Mouse (Mus musculus) intestine, embryonic 16.5 days (tissue): ENCODE results near the gene Gpr153. TPM values are rescaled to one million over a fixed set of nuclear protein-coding genes. Genes with fewer than 3 reads are reported as not detected.

Experiments used
- ATAC-seq: fragments of 200-750 bp; cut with Nextera tagmentation; 2 replicates; pipeline ENCODE4 v1.8.0; 2017; ENCODE audit warnings: moderate TSS enrichment, moderate library complexity
- H3K27ac ChIP-seq: fragments of 300-500 bp; sonication (generic); 2 replicates; pipeline ENCODE4 v1.5.1; 2014; ENCODE audit warnings: mild to moderate bottlenecking, low read length
- H3K27me3 ChIP-seq: fragments of 300-500 bp; sonication (generic); replicated peaks from 2 replicates; pipeline ENCODE4 v1.6.1; 2014; ENCODE audit warnings: low read length, control low read depth, mixed read lengths; ENCODE audit not compliant: control insufficient read depth, insufficient read depth
- H3K36me3 ChIP-seq: fragments of 300-500 bp; sonication (generic); 2 replicates; pipeline ENCODE4 v1.6.1; 2014; ENCODE audit warnings: low read length, control low read depth; ENCODE audit not compliant: control insufficient read depth, insufficient read depth
- H3K4me1 ChIP-seq: fragments of 300-500 bp; sonication (generic); 2 replicates; pipeline ENCODE4 v1.6.1; 2014; ENCODE audit warnings: low read length, control low read depth, mixed read lengths; ENCODE audit not compliant: control insufficient read depth, insufficient read depth
- H3K4me2 ChIP-seq: fragments of 300-500 bp; sonication (generic); 2 replicates; pipeline ENCODE4 v1.6.1; 2014; ENCODE audit warnings: low read depth, low read length, control low read depth
- H3K4me3 ChIP-seq: fragments of 300-500 bp; sonication (generic); 2 replicates; pipeline ENCODE4 v1.5.1; 2014; ENCODE audit warnings: mild to moderate bottlenecking, low read length
- H3K9ac ChIP-seq: fragments of 300-500 bp; sonication (generic); 2 replicates; pipeline ENCODE4 v1.6.1; 2014; ENCODE audit warnings: low read depth, low read length
- H3K9me3 ChIP-seq: fragments of 300-500 bp; sonication (generic); 2 replicates; pipeline ENCODE4 v1.6.1; 2016; ENCODE audit warnings: low read length, control low read depth; ENCODE audit not compliant: control insufficient read depth
- WGBS: fragments of 180-500 bp; shearing (Covaris S2); extraction: QIAGEN DNeasy Blood & Tissue Kit; methylation state at CpG from one replicate; pipeline ENCODE4 v1.1.7; 2014; 5-methylcytosine and 5-hydroxymethylcytosine counted together
- polyA plus RNA-seq: library from polyadenylated mRNA; unstranded; fragments of >200 nt; fragmentation: Nextera tagmentation; extraction: Ambion mirVana; gene quantifications from 2 replicates; pipeline ENCODE4 v1.2.1, GENCODE M21; 2015

Gpr153 gene
- polyA plus RNA-seq, 1 experiment from 2014 or later: 3.4 TPM

- 4% methylated on average over 26 of the region's 26 CpGs for WGBS
- Histone ChIP-seq H3K9me3 (no peaks in the 10 kb centered on the region), H3K9ac (peak within 1 kb of the TSS; percentile 50), H3K4me3 (peak within 1 kb of the TSS; percentile 33), H3K27me3 (peaks cover 37% of the 10 kb centered on the region), H3K4me2 (peak within 1 kb of the TSS; percentile 50), H3K36me3 (no peaks in the 10 kb centered on the region), H3K4me1 (peaks cover 12% of the 10 kb centered on the region), H3K27ac (no peak within 1 kb of the TSS)
- peak; percentile 21; the same call in 1 of the 2 replicates for ATAC-seq
These were observed 44.6 kb downstream of the Gpr153 start, which contains the start of gene Rnf207 for GRCm38 (mm10) chr4:152318517-152319234. TSS of gene Rnf207 (minus strand) at chr4:152318993.

GRCm38 (mm10) chr4:152321464-152321863 lies 47.4 kb downstream of the Gpr153 start:
- H3K9me3 ChIP-seq: no peaks in the 10 kb centered on the region
- H3K4me1 ChIP-seq: peaks cover 7% of the 10 kb centered on the region
- no peaks in the 10 kb centered on the region for H3K36me3 ChIP-seq
- no peak overlapping the region for H3K27ac ChIP-seq
- H3K27me3 ChIP-seq: peaks cover 12% of the 10 kb centered on the region; the same call in 1 of the 2 replicates
- no peak for ATAC-seq
- H3K9ac ChIP-seq: no peak overlapping the region
- 48% methylated on average over 5 of the region's 5 CpGs for WGBS
- no peak overlapping the region for H3K4me3 ChIP-seq
- H3K4me2 ChIP-seq: no peak overlapping the region

- H3K9ac ChIP-seq: peak overlapping the region; percentile 59
- H3K9me3 ChIP-seq: no peaks in the 10 kb centered on the region
- H3K36me3 ChIP-seq: peaks cover 11% of the 10 kb centered on the region
- no peak overlapping the region for H3K27ac ChIP-seq
- peak; percentile 58 for ATAC-seq
- WGBS: 52% methylated on average over 16 of the region's 16 CpGs
- no peaks in the 10 kb centered on the region for H3K27me3 ChIP-seq
- peak overlapping the region; percentile 45 for H3K4me2 ChIP-seq
- H3K4me3 ChIP-seq: peak overlapping the region; percentile 99
- peaks cover 16% of the 10 kb centered on the region for H3K4me1 ChIP-seq
These were observed 50.9 kb downstream of the Gpr153 start for GRCm38 (mm10) chr4:152324641-152325562.

DNA sequence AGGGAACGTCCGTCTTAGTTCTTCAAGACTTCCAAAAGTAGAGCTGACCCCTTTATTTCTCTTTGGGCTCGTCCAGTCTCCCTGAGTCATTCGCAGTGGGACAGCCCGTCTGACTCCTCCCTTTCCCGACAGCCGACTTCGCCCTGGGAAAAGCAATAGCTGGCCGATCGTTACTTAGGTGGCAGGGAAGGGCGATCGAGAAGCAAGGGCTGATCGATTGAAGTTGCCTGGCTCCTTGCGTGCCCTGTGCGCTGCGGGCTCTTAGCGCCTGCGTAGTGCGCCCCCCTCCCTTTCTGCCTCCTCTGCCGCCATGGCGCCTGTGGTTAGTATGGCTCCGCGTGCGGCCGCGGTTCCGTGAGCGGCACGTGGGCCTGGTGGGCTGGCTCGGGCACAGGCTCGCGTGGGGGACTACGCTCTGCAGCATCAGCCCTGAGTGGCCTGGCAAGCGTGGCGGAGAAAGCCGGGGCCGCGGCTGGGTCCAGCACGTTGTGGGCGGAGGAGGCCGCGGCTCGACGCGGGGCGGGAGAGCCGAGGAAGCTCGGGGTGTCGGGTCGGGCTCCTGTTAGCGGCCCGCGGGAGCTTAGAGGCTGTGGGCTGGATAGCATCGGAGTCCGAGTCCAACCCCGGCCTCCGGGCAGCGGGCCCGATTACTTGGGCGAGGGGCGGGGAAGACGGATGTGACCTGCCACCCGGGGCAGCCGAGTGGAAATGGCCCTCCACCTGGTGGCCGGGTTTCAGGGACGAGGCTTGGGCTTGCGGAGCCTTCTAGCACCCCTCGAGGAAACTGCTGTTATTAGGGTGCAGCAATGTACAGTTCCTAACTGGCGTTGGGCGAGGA lies 51.8 kb downstream of the Gpr153 start, which contains the start of gene Rpl22:
Gene Rpl22 (plus strand): TSS at position 169 of the 838 bp plus-strand sequence.
- Histone ChIP-seq H3K27me3 (no peaks in the 10 kb centered on the region), H3K9ac (peak within 1 kb of the TSS; percentile 99), H3K4me2 (peak within 1 kb of the TSS; percentile 73), H3K4me3 (peak within 1 kb of the TSS; percentile 99), H3K4me1 (peaks cover 16% of the 10 kb centered on the region), H3K36me3 (peaks cover 18% of the 10 kb centered on the region), H3K9me3 (no peaks in the 10 kb centered on the region), H3K27ac (peak within 1 kb of the TSS; percentile 59; the same call in 1 of the 2 replicates)
- ATAC-seq: peak; percentile 97
- WGBS: under 1% methylated on average over 70 of the region's 70 CpGs

DNA sequence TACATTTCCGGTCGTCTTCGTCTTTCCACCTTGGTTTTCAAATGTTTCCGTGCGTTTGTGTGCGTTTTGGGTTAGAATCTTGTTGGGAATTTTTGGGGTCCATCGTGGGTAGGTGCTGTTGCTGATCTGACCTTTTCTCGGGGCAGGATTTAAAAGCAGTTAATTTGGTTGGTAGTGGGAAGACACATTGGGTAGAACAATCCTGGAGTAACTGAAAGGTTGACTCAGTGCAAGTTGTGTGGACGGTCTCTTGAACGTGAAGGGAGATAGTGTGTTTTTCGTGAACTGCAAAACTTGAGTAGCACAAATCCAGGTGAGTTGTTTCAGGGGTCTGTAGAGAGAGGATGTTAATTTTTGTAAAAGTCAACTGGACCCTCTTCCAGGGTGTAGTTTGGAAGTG lies 52.5 kb downstream of the Gpr153 start:
- H3K27ac ChIP-seq: no peak overlapping the region
- under 1% methylated on average over 11 of the region's 11 CpGs for WGBS

DNA sequence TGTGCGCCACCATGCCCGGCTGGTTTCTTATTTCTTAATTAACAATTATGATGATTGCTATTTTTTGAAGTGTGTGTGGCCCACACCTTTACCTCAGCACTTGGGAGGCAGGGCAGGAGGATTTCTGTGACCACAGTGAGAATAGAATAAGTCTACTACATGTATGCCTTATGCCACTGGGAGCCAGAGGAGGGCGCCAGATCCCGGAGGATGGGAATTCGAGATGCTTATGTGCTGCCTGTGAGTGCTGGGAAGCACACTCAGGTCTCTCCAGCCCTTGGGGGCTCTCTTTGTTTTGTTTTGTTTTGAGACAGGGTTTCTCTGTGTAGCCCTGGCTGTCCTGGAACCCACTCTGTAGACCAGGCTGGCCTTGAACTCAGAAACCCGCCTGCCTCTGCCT lies 54.7 kb downstream of the Gpr153 start:
- ATAC-seq: no peak
- Histone ChIP-seq H3K9me3 (no peaks in the 10 kb centered on the region), H3K27me3 (no peaks in the 10 kb centered on the region), H3K4me1 (peaks cover 16% of the 10 kb centered on the region), H3K4me3 (no peak overlapping the region), H3K27ac (no peak overlapping the region), H3K4me2 (no peak overlapping the region), H3K9ac (no peak overlapping the region), H3K36me3 (peaks cover 28% of the 10 kb centered on the region)
- 84% methylated on average over 6 of the region's 6 CpGs for WGBS

More for the DNA sequence above, 52.5 kb downstream of the Gpr153 start:
- peak overlapping the region; percentile 99 for H3K9ac ChIP-seq
- H3K4me2 ChIP-seq: peak overlapping the region; percentile 73
- peaks cover 16% of the 10 kb centered on the region for H3K4me1 ChIP-seq
- H3K9me3 ChIP-seq: no peaks in the 10 kb centered on the region
- peak overlapping the region; percentile 99 for H3K4me3 ChIP-seq
- H3K36me3 ChIP-seq: peaks cover 22% of the 10 kb centered on the region
- no peaks in the 10 kb centered on the region for H3K27me3 ChIP-seq
- ATAC-seq: no peak

DNA sequence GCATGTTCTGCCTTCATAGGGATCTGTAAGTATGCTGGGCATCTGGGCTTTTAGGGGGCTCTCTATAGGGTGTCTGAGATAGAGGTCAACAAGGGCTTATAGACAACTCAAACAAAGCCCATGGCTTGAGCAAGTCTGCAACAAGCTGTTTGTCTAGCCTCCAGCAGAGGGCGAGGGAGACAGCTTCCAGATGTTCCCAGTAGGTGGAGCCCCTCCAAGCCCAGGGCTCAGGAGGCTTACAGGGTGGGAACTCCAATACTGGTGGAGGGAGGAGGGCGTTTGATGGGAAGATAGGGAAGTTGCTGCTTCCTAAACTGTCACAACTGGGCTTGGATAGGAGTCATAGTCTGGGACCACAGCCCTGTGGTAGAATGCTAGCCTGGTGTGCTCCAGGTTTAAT lies 58.9 kb downstream of the Gpr153 start:
- Histone ChIP-seq H3K4me1 (0 out of 2 replicates have a peak, but pooled peaks cover under 1% of the 10 kb centered on the region), H3K9me3 (no peaks in the 10 kb centered on the region), H3K36me3 (peaks cover 37% of the 10 kb centered on the region), H3K4me3 (no peak overlapping the region), H3K4me2 (no peak overlapping the region), H3K27ac (no peak overlapping the region), H3K27me3 (peaks cover 10% of the 10 kb centered on the region), H3K9ac (no peak overlapping the region)
- WGBS: 30% methylated on average over 2 of the region's 2 CpGs
- peak; percentile 62 for ATAC-seq

DNA sequence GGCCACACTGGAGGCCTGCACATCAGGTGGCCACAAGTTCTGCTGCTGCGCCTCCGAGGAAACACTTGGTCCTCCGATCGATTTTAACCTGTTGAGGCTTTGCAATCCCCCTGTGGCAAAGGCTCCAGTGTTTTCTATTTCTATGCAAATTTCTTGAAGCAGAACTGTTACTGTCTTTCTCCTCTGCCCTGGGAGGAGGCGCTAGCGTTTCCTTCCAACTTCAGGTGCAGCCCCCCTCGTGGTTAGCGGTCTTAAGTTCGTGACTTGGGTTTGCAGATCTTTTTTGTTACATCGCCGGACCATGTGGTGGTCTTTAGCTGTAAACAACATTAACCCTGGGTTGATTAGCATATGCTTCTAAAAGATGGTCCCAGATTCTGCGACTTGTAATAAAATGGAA lies 59.6 kb downstream of the Gpr153 start:
- Histone ChIP-seq H3K9me3 (no peaks in the 10 kb centered on the region), H3K27ac (no peak overlapping the region), H3K27me3 (peaks cover 15% of the 10 kb centered on the region), H3K36me3 (peaks cover 37% of the 10 kb centered on the region), H3K9ac (no peak overlapping the region), H3K4me3 (no peak overlapping the region), H3K4me1 (peaks cover 3% of the 10 kb centered on the region; the same call in 1 of the 2 replicates), H3K4me2 (no peak overlapping the region)
- no peak for ATAC-seq
- WGBS: 95% methylated on average over 12 of the region's 12 CpGs
